Mouse (Mus musculus) right cerebral cortex, postnatal 10 days (tissue): ENCODE results near the gene Ttll5.

Source experiments
- DNase-seq, 2 experiments: peaks; one replicate each; pipeline ENCODE4 v3.0.0; 2021; ENCODE audit warnings: low spot score in 2 of 2

Ttll5 gene

GRCm38 (mm10) chr12:86012195-86012594 lies 187.7 kb downstream of the Ttll5 start:
- no peak for DNase-seq

GRCm38 (mm10) chr12:86014174-86014573 lies 189.7 kb downstream of the Ttll5 start:
- no peak for DNase-seq

- DNase-seq, result no peak
Observed at GRCm38 (mm10) chr12:86014621-86015020, 190.2 kb downstream of the Ttll5 start.

GRCm38 (mm10) chr12:86015114-86015513 lies 190.7 kb downstream of the Ttll5 start:
- no peak for DNase-seq

GRCm38 (mm10) chr12:86017360-86017759 lies 192.9 kb downstream of the Ttll5 start:
- DNase-seq, result no peak

GRCm38 (mm10) chr12:86021583-86021982 lies 197.1 kb downstream of the Ttll5 start:
- DNase-seq, result no peak

- no peak for DNase-seq
Observed at GRCm38 (mm10) chr12:86022282-86022984, 198.0 kb downstream of the Ttll5 start.

GRCm38 (mm10) chr12:86023081-86023871 lies 198.8 kb downstream of the Ttll5 start:
- DNase-seq, result peak in 1 of 2 experiments; percentile 36

GRCm38 (mm10) chr12:86024426-86024825 lies 200.0 kb downstream of the Ttll5 start:
- DNase-seq, result no peak

- DNase-seq, result no peak
Observed at GRCm38 (mm10) chr12:86025480-86025879, 201.0 kb downstream of the Ttll5 start.

GRCm38 (mm10) chr12:86027000-86027399 lies 202.5 kb downstream of the Ttll5 start:
- DNase-seq, result no peak

GRCm38 (mm10) chr12:86027747-86028146 lies 203.3 kb downstream of the Ttll5 start:
- no peak for DNase-seq

- DNase-seq, result no peak
Observed at GRCm38 (mm10) chr12:86030932-86031331, 206.5 kb downstream of the Ttll5 start.

GRCm38 (mm10) chr12:86035586-86035985 lies 211.1 kb downstream of the Ttll5 start:
- DNase-seq, result no peak

GRCm38 (mm10) chr12:86036368-86037166 lies 212.1 kb downstream of the Ttll5 start:
- DNase-seq, result no peak

- no peak for DNase-seq
Observed at GRCm38 (mm10) chr12:86037235-86037921, 212.9 kb downstream of the Ttll5 start.

GRCm38 (mm10) chr12:86039078-86039477 lies 214.6 kb downstream of the Ttll5 start:
- no peak for DNase-seq

- DNase-seq, result no peak
Observed at GRCm38 (mm10) chr12:86039751-86040150, 215.3 kb downstream of the Ttll5 start.

GRCm38 (mm10) chr12:86046141-86046540 lies 221.7 kb downstream of the Ttll5 start:
- DNase-seq, result no peak

GRCm38 (mm10) chr12:86046776-86047175 lies 222.3 kb downstream of the Ttll5 start:
- no peak for DNase-seq

- DNase-seq, result no peak
Observed at GRCm38 (mm10) chr12:86047376-86047775, 222.9 kb downstream of the Ttll5 start.

- no peak for DNase-seq
Observed at GRCm38 (mm10) chr12:86049813-86050212, 225.4 kb downstream of the Ttll5 start.
